Mouse (Mus musculus): Measurements from ENCODE around the gene Ipo4. TPM values are rescaled to one million over a fixed set of nuclear protein-coding genes. Genes with fewer than 3 reads are reported as not detected.
A peak's percentile ranks its signal among the peaks of the same experiment; 100 is the strongest.

Ipo4 gene
- total RNA-seq, 2 experiments from 2014 or later = 139 to 142 TPM

DNA sequence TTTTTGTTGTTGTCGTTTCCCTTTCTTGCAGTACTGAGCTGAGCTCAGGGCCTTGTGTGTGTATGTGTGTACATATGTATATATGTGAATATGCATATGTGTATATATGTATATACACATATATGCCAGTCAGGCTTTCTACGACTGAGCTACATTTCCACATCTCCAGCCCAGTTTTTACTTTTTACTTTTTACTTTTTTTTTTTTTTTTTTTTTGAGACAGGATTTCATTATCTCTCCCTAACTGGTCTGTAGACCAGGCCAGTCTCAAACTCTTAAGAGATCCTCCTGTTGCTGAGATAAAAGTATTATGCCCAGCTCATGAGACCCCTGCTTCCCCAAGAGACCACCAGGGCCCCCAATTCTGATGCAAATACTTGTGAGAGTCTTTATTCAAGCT is 18.9 kb downstream of the Ipo4 start:
- Histone ChIP-seq H3K27ac (no peak overlapping the region), H3K4me3 (no peak overlapping the region)
- DNase-seq (ENCODE audit: low spot score in 2 of 2) = no peak
- TF ChIP-seq CTCF (conservative IDR thresholded peaks at IDR 0.05) = no peak

DNA sequence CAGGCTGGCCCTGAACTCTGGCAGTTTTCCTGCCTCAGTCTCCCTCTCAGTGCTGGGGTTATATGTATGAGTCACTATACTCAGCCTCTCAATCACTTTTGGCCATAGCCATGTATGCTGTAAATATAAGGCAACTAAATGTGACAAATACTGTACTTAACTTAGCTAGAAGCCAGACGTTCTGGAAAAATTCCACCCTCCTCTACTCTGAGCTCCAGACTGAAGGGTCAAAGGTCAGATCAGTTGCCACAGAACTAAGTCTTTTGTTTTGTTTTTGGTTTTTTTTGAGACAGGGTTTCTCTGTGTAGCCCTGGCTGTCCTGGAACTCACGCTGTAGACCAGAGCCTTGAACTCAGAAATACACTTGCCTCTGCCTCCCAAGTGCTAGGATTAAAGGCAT is 19.9 kb downstream of the Ipo4 start:
- no peak overlapping the region for H3K27ac ChIP-seq
- DNase-seq (ENCODE audit: low spot score in 2 of 2) = no peak

DNA sequence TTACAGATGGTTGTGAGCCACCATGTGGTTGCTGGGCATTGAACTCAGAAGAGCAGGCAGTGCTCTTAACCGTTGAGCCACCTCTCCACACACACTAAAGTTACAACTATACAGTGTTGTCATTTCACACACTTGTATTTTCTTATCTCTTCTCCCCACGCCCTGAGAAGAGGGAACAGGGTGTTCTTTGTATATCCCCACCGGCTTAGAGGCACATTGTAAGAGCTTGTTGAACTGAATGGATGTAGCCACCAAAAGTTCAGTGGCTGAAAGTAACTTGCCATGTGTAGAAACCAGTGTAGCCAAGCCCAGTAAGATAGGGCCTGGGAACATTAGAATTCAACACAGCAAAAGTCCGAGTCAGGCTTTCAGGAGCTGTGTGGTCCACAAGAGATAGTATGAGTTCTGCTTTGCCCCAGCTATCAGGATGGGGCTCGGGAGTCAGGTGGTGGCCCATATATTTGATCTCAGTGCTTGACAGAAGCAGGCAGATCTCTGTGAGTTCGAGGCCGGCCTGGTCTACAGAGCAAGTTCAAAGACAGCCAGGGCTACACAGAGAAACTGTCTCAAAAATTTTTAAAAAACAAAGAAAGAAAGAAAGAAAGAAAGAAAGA is 21.1 kb downstream of the Ipo4 start:
- Histone ChIP-seq H3K27ac (no peak overlapping the region), H3K4me3 (no peak overlapping the region)
- no peak for DNase-seq (ENCODE audit: low spot score in 2 of 2)
- TF ChIP-seq CTCF (conservative IDR thresholded peaks at IDR 0.05) = no peak

More for the DNA sequence above, 19.9 kb downstream of the Ipo4 start:
- TF ChIP-seq CTCF (conservative IDR thresholded peaks at IDR 0.05) = no peak
- no peak overlapping the region for H3K4me3 ChIP-seq

DNA sequence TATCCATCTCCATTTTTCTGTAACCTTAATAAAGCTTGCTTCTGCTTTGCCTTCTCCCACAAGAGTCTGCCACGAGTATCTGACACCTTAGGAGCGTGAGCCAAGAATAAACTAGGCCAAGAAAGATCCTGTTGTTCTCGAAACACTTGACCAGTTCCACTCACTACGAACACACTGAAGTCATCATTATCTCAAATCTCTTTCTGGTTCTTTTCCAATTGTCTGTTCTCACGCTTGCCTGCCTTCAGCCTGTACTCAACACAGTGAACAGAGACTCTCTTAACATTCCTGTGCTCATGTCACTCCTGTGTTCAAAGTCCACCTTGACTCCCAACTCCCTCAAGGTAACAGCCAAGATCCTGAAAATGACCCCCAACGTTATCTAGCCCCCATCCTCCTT is 22.4 kb downstream of the Ipo4 start:
- TF ChIP-seq CTCF (conservative IDR thresholded peaks at IDR 0.05) = no peak
- DNase-seq (ENCODE audit: low spot score in 2 of 2) = no peak
- H3K27ac ChIP-seq = no peak overlapping the region
- no peak overlapping the region for H3K4me3 ChIP-seq

DNA sequence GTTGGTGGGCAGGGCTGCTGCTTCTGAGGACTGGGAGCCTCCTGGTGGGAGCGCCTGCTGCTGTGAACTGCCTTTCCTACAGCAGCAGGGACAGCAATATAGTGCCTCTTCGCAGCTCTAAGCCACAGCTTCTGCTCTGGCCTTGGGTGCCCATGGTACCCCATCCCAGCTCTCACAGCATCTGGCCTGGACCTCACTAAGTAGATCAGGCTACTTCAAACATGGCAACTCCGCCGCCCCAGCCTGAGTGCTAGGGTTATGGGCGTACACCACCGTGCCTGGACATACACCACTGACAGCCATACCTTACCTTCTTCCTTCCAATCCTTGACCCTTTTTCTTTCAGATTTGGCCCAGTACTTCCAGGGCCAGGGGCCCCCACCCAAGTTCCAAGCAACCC is 27.4 kb downstream of the Ipo4 start:
- DNase-seq (ENCODE audit: low spot score in 2 of 2) = no peak
- no peak for TF ChIP-seq CTCF (conservative IDR thresholded peaks at IDR 0.05)
- Histone ChIP-seq H3K4me3 (no peak overlapping the region), H3K27ac (no peak overlapping the region)

DNA sequence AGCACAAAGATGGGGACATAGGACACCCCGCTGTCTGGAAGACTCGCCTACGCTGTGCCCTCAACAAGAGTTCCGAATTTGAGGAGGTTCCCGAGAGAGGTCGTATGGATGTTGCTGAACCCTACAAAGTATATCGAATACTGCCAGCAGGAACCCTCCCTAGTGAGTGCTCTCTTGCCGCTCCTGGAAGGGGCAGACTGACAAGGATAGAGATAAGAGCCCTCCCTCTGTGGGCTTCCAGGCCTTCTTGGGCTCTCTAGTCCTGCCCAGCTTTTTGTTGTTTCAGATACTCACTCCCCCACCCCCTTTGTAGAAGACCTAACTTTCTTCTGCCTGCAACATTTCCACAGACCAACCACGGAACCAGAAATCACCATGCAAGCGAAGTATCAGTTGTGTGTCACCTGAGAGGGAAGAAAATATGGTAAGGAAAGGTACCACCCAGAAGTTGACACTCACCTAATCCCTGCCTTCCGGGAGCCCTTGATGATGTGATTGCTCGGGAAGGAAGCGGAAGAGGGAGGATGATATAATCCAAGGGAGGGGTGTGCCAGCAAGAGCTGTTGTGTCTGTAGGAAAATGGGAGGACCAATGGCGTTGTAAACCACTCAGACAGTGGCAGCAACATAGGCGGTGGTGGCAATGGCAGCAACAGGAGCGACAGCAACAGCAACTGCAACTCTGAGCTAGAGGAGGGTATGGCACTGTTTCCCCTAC is 29.9 kb downstream of the Ipo4 start:
- DNase-seq (ENCODE audit: low spot score in 2 of 2) = no peak
- Histone ChIP-seq H3K4me3 (no peak overlapping the region), H3K27ac (no peak overlapping the region)
- TF ChIP-seq CTCF (conservative IDR thresholded peaks at IDR 0.05) = no peak

DNA sequence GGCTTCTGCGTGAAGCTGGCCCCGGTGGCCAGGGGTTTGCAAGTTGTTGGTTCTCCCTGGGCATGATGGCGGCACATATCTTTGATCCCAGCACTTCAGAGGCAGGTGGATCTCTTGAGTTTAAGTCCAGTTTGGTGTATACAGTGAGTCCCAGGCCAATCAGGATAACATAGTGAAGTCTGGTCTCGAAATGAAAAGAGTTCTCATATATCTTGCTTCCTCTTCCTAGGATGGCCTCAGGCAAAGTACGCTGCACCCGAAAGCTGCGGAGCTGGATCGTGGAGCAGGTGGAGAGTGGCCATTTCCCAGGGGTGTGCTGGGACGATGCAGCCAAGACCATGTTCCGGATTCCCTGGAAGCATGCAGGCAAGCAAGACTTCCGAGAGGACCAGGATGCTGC is 30.9 kb downstream of the Ipo4 start:
- Histone ChIP-seq H3K27ac (peak overlapping the region; percentile 81; the same call in 1 of the 2 replicates), H3K4me3 (peak overlapping the region; percentile 52; the same call in 1 of the 2 replicates)
- no peak for DNase-seq (ENCODE audit: low spot score in 2 of 2)
- TF ChIP-seq CTCF (conservative IDR thresholded peaks at IDR 0.05) = no peak

DNA sequence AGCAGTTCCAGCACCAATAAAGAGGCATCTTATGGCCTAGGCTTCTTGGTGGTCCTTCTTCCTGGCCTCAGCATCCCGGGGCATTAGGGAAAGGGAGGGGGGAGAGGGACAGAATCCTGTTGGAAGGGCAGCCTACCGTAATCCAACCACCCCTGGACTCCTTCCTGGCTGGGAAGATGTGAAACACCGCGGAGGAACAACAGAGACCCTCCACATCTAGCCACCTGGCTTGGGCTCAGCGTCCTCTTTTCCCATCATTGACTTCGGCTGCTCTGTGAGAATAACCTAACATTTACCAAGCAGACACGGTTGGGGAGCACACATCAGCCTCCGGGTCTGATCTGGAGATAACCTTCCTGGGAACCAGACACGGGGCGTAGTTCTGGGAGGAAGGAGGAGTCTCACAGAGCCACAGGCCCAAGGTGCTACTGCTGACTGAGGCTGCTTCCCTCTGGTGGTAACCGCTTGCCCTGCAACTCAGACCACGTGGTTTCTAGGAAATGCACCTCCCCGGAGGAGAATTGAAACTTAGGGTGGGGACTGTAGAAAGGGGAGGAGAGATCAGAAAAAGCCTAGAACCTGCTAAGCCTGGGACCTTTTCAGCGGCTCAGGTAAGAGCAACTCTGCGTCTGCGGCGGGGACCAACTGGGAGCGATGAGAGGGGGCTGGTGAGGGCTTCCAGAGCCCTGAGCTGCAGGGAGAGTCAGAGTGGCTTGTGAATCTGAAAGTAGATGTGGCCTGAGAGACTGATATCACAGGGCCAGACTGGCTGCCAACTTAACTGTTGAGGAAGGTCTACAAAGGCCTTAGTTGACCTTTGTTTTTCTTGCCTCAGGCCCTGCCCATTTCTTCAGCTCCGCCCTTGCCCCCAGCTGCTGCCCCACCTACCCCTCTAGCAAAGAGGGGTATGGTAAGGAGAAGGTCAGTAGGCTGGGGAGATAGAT is 31.9 kb downstream of the Ipo4 start:
- Histone ChIP-seq H3K4me3 (peak overlapping the region; percentile 52), H3K27ac (peak overlapping the region; percentile 81)
- DNase-seq (ENCODE audit: low spot score in 2 of 2) = peak; percentile 85 to 86
- peak; percentile 93 for TF ChIP-seq CTCF (conservative IDR thresholded peaks at IDR 0.05)

DNA sequence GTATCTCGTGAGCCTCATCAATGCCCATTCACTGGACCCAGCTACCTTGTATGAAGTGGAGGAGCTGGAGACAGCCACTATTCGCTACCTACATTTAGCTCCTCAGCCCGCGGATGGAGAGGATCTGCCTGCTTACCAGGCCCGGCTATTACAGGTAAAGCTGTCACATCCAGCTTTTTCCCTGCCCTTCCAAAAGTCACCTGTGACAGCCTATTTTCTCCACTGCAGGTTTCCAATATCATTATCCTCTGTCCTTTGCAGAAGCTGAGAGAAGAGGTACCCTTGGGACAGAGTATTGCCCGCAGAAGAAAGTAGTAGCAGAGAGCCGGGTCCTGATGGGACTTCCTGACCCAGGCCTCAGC is 32.5 kb downstream of the Ipo4 start, which contains the start of gene Irf9:
Irf9 (plus strand) TSS at position 301 of the 362 bp plus-strand sequence.
- peak within 1 kb of the TSS; percentile 52 for H3K4me3 ChIP-seq
- no peak for TF ChIP-seq CTCF (conservative IDR thresholded peaks at IDR 0.05)
- peak within 1 kb of the TSS; percentile 81 for H3K27ac ChIP-seq
- DNase-seq (ENCODE audit: low spot score in 2 of 2) = no peak

DNA sequence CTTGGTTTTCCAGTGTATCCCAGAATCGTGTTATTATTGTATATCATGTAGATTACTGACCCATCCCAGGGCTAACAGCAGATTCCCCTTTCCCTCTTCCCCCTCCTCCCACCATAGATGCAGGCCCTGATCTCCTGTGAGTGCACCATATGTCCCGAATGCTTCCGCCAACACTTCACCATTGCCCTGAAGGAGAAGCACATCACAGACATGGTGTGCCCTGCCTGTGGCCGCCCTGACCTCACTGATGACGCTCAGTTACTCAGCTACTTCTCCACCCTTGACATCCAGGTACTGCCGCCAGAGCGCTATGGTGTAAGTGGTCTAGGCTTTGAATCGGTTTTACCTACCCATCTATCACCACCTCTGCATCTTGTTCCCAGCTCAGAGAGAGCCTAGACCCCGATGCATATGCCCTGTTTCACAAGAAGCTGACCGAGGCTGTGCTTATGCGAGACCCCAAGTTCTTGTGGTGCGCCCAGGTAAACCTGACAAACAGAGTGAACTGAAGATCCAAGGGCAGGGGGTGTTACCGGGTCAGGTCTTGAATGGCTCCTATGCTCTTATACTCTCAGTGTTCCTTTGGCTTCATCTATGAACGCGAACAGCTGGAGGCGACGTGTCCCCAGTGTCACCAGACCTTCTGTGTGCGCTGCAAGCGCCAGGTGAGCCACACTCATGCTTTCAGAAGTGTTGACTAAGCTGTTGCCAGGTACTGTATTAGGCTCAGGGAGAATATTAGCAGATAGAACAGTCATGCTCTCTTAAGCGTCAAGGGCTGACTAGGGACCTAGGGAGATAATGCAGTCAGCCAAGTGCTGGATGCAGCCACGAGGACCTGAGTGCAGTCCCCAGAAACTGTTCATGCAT is 37.0 kb downstream of the Ipo4 start:
- TF ChIP-seq CTCF (conservative IDR thresholded peaks at IDR 0.05) = no peak
- no peak for DNase-seq (ENCODE audit: low spot score in 2 of 2)
- Histone ChIP-seq H3K27ac (no peak overlapping the region), H3K4me3 (no peak overlapping the region)

DNA sequence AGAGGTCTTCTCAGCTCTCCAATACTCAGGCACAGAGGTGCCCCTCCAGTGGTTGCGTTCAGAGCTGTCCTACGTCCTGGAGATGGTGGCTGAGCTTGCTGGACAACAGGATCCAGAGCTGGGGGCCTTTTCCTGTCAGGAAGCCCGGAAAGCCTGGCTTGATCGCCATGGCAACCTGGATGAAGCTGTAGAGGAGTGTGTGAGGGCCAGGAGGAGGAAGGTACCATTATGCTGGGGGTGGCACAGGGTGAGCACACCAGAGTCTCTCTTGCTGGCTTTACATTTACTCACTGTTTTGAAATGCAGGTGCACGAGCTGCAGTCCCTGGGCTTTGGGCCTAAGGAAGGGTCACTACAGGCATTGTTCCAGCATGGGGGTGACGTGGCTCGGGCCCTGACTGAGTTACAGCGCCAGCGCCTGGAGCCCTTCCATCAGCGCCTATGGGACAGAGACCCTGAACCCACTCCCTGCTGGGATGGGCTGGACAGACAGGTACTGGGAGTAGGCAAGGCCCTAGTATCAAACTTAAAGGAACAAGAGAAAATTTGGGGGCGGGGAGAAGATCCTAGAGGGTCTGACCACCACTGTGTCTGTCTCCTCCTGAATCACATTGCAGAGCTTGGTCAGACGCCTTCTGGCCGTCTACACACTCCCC is 39.6 kb downstream of the Ipo4 start:
- TF ChIP-seq CTCF (conservative IDR thresholded peaks at IDR 0.05) = no peak
- H3K27ac ChIP-seq = peak overlapping the region; percentile 67
- peak in 1 of 2 experiments; percentile 36 for DNase-seq (ENCODE audit: low spot score in 2 of 2)
- no peak overlapping the region for H3K4me3 ChIP-seq

DNA sequence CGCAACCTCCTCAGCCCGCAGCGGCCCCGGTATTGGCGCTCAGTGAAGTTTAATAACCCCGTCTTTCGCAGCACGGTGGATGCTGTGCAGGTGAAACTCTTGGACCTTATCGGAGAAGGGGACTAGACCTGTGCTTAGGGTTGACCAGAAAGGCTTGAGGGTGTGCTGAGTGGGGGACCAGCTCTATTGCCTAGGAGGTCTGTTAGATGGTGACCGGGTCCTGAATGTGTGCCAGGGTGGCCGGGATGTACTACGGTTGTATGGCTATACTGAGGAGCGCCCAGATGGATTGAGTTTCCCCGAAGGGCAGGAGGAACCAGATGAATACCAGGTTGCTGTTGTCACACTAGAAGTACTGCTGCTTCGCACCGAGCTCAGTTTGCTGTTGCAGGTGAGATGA is 43.5 kb downstream of the Ipo4 start:
- TF ChIP-seq CTCF (conservative IDR thresholded peaks at IDR 0.05) = no peak
- H3K4me3 ChIP-seq = peak overlapping the region; percentile 96
- DNase-seq (ENCODE audit: low spot score in 2 of 2) = no peak
- H3K27ac ChIP-seq = peak overlapping the region; percentile 99

All from layer of hippocampus, adult 2 months (tissue).